Mouse (Mus musculus): ENCODE measurements at regions not wholly inside any gene's neighbourhood (a gene's known extent, or its start where the extent isn't known, plus 50 kb on each side); places are given as distances from the start of the nearest gene placed in this dataset.

DNA sequence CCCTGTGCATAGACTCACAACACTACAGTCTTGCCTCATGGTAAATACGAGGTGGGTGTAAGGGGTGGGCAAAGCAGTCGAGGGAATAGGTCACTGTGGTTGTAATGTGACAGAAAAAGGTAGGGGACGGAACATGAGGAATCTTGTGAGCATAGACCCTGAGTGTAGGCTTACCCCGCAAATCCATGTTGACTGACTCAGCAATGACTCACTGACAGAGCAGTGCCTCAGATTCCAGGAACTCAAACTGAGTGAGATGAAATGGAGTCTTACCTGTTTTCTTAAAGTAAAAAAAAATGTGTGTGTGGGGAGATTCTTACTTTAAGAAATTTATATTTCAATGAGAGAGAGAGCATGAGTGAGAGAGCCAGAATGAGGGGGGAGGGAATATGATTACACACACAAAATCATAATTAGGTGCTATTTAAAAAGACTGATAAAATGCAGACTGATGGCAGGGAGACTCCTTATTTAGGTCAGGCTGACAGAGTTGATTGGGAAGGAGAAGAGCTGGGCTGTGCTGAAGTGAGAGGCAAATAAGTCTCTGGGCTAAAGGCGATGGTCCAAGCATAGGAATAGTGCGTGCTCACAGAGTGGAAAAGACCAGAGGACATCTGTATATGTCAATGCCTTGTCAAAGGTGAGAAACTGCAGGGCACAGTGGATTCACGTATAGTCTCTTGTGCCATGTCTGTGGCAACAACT lies 631.0 kb upstream of the Fam160b2 start:
- Histone ChIP-seq H3K36me3 (ENCODE audit: control insufficient read depth, insufficient read depth, low read length) (no peaks in the 10 kb centered on the region), H3K4me3 (ENCODE audit: control insufficient read depth in 1 of 2, insufficient read depth in 1 of 2, low read depth in 1 of 2, low read length in 2 of 2) (no peak overlapping the region), H3K27ac (replicated peaks in 1 of 2; ENCODE audit: control insufficient read depth in 1 of 2, insufficient read depth in 1 of 2, low read depth in 2 of 2, low read length in 2 of 2) (no peak overlapping the region), H3K4me1 (ENCODE audit: control insufficient read depth in 2 of 2, insufficient read depth in 2 of 2, low read length in 2 of 2) (no peaks in the 10 kb centered on the region), H3K9ac (ENCODE audit: low read length) (no peak overlapping the region), H3K4me2 (ENCODE audit: low read length) (no peak overlapping the region), H3K27me3 (ENCODE audit: control insufficient read depth, insufficient read depth, low read length) (no peaks in the 10 kb centered on the region), H3K9me3 (ENCODE audit: control insufficient read depth, low read length) (no peaks in the 10 kb centered on the region)
- 75% methylated on average over 7 of the region's 7 CpGs for WGBS
- no peak for ATAC-seq (ENCODE audit: insufficient number of reproducible peaks, insufficient read depth, low FRiP score, low read depth)

DNA sequence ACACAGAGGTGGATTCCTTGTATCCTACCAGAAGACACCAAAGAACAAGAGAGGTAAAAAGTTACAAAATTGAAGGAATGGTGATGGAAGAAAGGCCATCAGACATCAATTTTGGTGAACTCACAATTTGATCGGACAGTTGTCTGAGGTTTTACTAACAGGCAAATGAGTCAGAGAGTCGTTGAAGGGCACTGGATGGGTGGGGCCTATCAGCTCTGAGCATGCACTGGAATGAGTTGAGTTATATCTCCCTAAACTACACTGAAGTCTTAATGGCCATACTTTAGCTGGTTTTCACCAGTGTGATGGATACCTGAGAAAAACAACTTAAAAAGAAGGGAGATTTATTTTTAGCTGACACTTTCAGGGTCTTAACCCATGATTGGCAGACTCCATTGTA lies 630.3 kb upstream of the Fam160b2 start:
- ATAC-seq (ENCODE audit: insufficient number of reproducible peaks, insufficient read depth, low FRiP score, low read depth): no peak
- WGBS: 82% methylated on average over 2 of the region's 2 CpGs
- no peaks in the 10 kb centered on the region for H3K27me3 ChIP-seq (ENCODE audit: control insufficient read depth, insufficient read depth, low read length)

DNA sequence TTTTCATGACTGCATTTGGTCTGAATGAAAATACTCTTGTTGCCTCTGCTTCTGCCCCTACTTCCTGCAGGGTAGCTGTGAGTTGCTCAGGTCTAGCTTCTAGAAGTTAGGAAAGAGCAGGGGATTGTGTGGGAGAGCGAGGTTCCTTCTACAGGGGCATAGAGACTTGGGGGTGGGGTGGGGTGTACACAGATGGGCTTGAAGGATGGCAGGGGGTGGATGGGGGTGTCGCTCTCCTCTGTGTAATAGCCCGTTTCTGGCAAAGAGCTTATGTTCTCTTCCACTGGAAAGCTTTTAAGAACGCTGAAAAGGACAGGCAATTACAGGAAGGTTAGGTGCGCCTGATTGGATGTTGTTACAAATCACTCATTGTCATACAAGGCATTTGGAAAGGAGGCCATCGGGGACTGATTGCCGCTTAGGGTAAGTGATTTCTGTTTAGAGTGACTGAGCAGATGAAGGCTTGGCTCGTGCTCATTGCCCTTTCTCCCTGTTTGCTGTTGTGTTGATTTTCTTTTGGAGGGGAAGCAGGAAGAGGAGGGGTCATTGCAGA lies 629.3 kb upstream of the Fam160b2 start:
- Histone ChIP-seq H3K4me2 (ENCODE audit: low read length) (no peak overlapping the region), H3K4me1 (ENCODE audit: control insufficient read depth in 2 of 2, insufficient read depth in 2 of 2, low read length in 2 of 2) (no peaks in the 10 kb centered on the region), H3K9me3 (ENCODE audit: control insufficient read depth, low read length) (no peaks in the 10 kb centered on the region), H3K9ac (ENCODE audit: low read length) (no peak overlapping the region), H3K27me3 (ENCODE audit: control insufficient read depth, insufficient read depth, low read length) (no peaks in the 10 kb centered on the region), H3K36me3 (ENCODE audit: control insufficient read depth, insufficient read depth, low read length) (no peaks in the 10 kb centered on the region), H3K27ac (replicated peaks in 1 of 2; ENCODE audit: control insufficient read depth in 1 of 2, insufficient read depth in 1 of 2, low read depth in 2 of 2, low read length in 2 of 2) (no peak overlapping the region), H3K4me3 (ENCODE audit: control insufficient read depth in 1 of 2, insufficient read depth in 1 of 2, low read depth in 1 of 2, low read length in 2 of 2) (no peak overlapping the region)
- no peak for ATAC-seq (ENCODE audit: insufficient number of reproducible peaks, insufficient read depth, low FRiP score, low read depth)
- WGBS: 85% methylated on average over 8 of the region's 8 CpGs

More for the DNA sequence above, 630.3 kb upstream of the Fam160b2 start:
- Histone ChIP-seq H3K4me2 (ENCODE audit: low read length) (no peak overlapping the region), H3K36me3 (ENCODE audit: control insufficient read depth, insufficient read depth, low read length) (no peaks in the 10 kb centered on the region), H3K9me3 (ENCODE audit: control insufficient read depth, low read length) (no peaks in the 10 kb centered on the region), H3K9ac (ENCODE audit: low read length) (no peak overlapping the region), H3K4me1 (ENCODE audit: control insufficient read depth in 2 of 2, insufficient read depth in 2 of 2, low read length in 2 of 2) (no peaks in the 10 kb centered on the region), H3K27ac (replicated peaks in 1 of 2; ENCODE audit: control insufficient read depth in 1 of 2, insufficient read depth in 1 of 2, low read depth in 2 of 2, low read length in 2 of 2) (no peak overlapping the region), H3K4me3 (ENCODE audit: control insufficient read depth in 1 of 2, insufficient read depth in 1 of 2, low read depth in 1 of 2, low read length in 2 of 2) (no peak overlapping the region)

DNA sequence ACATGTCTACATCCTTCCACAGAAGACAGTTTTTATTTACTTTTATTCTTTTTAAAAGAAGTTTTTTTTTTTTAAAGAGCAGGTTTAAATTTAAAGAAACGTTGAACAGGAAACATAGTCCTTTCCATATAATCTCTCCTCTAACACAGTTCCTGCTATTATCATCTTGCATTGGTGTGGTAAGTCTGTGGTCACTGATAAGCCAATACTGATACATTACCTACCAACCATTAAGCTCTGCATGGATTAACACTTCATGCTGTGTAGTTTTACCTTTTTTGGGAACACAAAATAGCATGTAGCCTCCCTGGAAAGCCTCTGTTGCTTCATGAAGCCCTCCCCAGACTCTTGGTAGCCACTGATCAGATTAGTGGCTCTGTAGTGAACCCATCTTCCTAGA lies 617.4 kb upstream of the Fam160b2 start:
- no peak overlapping the region for H3K9ac ChIP-seq (ENCODE audit: low read length)
- 49% methylated on average over 1 of the region's 1 CpGs for WGBS
- H3K27ac ChIP-seq (replicated peaks in 1 of 2; ENCODE audit: control insufficient read depth in 1 of 2, insufficient read depth in 1 of 2, low read depth in 2 of 2, low read length in 2 of 2): no peak overlapping the region
- H3K9me3 ChIP-seq (ENCODE audit: control insufficient read depth, low read length): no peaks in the 10 kb centered on the region
- no peak overlapping the region for H3K4me2 ChIP-seq (ENCODE audit: low read length)
- H3K4me1 ChIP-seq (ENCODE audit: control insufficient read depth in 2 of 2, insufficient read depth in 2 of 2, low read length in 2 of 2): no peaks in the 10 kb centered on the region
- H3K27me3 ChIP-seq (ENCODE audit: control insufficient read depth, insufficient read depth, low read length): no peaks in the 10 kb centered on the region
- ATAC-seq (ENCODE audit: insufficient number of reproducible peaks, insufficient read depth, low FRiP score, low read depth): no peak
- no peak overlapping the region for H3K4me3 ChIP-seq (ENCODE audit: control insufficient read depth in 1 of 2, insufficient read depth in 1 of 2, low read depth in 1 of 2, low read length in 2 of 2)
- no peaks in the 10 kb centered on the region for H3K36me3 ChIP-seq (ENCODE audit: control insufficient read depth, insufficient read depth, low read length)

DNA sequence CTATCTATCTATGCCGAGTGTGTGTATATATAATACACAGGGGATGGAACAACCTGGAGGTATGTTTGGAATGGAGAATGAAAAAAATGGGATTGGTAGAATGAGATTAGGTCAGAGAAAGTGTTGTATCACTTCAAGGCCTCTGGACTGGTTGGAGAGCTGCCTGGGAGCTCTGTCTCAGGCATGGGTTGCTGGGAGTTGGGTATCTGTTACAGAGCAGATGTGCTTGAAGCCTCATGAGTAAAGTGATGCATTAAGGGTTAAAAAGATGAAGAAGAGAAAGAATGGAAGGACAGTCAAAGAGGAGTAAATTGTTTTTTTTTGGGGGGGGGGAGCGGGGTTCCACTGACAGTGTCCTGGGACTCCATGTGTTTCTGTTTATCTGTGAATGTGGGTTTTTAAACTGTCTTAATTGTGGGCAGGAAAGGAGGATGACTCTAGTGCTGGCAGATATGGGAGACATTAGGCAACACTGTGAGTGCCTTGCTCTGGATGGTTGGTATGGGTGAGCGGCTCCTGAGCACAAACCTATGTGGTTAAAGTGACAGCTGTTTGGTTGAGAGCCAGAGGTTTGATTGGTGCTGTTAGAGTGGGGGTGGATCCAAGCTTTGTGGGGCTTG lies 611.8 kb upstream of the Fam160b2 start:
- Histone ChIP-seq H3K4me2 (ENCODE audit: low read length) (no peak overlapping the region), H3K4me1 (ENCODE audit: control insufficient read depth in 2 of 2, insufficient read depth in 2 of 2, low read length in 2 of 2) (no peaks in the 10 kb centered on the region), H3K27me3 (ENCODE audit: control insufficient read depth, insufficient read depth, low read length) (no peaks in the 10 kb centered on the region), H3K9ac (ENCODE audit: low read length) (no peak overlapping the region), H3K9me3 (ENCODE audit: control insufficient read depth, low read length) (no peaks in the 10 kb centered on the region), H3K36me3 (ENCODE audit: control insufficient read depth, insufficient read depth, low read length) (no peaks in the 10 kb centered on the region), H3K4me3 (ENCODE audit: control insufficient read depth in 1 of 2, insufficient read depth in 1 of 2, low read depth in 1 of 2, low read length in 2 of 2) (no peak overlapping the region), H3K27ac (replicated peaks in 1 of 2; ENCODE audit: control insufficient read depth in 1 of 2, insufficient read depth in 1 of 2, low read depth in 2 of 2, low read length in 2 of 2) (no peak overlapping the region)
- ATAC-seq (ENCODE audit: insufficient number of reproducible peaks, insufficient read depth, low FRiP score, low read depth): no peak
- 84% methylated on average over 3 of the region's 3 CpGs for WGBS

DNA sequence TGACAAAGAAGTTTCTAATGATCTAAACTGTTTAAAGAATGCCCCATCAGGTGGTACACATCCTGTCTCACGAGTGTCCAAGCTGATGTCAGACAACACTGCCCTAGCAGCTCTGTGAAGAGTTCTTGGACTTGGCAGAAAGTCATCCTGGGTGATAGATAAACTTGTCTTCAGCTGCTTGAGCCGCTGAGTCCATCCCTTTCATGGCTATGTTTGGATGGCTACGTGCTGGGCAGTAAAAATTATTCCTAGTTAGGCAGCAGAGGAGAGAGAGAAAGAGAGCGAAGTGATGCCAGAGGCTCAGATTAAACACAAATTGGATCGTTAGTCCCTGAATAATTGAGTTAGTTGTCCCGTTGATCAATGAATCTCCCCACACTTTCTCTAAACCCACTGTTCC lies 603.8 kb upstream of the Fam160b2 start:
- H3K4me3 ChIP-seq (ENCODE audit: control insufficient read depth in 1 of 2, insufficient read depth in 1 of 2, low read depth in 1 of 2, low read length in 2 of 2): no peak overlapping the region
- peaks cover 9 to 34% of the 10 kb centered on the region in 2 experiments for H3K4me1 ChIP-seq (ENCODE audit: control insufficient read depth in 2 of 2, insufficient read depth in 2 of 2, low read length in 2 of 2)
- H3K4me2 ChIP-seq (ENCODE audit: low read length): peak overlapping the region; percentile 28
- H3K36me3 ChIP-seq (ENCODE audit: control insufficient read depth, insufficient read depth, low read length): no peaks in the 10 kb centered on the region
- H3K9me3 ChIP-seq (ENCODE audit: control insufficient read depth, low read length): no peaks in the 10 kb centered on the region
- H3K27ac ChIP-seq (replicated peaks in 1 of 2; ENCODE audit: control insufficient read depth in 1 of 2, insufficient read depth in 1 of 2, low read depth in 2 of 2, low read length in 2 of 2): peak overlapping the region; percentile 51 to 66; a peak in 3 of 4 replicates
- 18% methylated on average over 6 of the region's 6 CpGs for WGBS
- no peaks in the 10 kb centered on the region for H3K27me3 ChIP-seq (ENCODE audit: control insufficient read depth, insufficient read depth, low read length)
- ATAC-seq (ENCODE audit: insufficient number of reproducible peaks, insufficient read depth, low FRiP score, low read depth): peak; percentile 69; the same call in 1 of the 2 replicates
- no peak overlapping the region for H3K9ac ChIP-seq (ENCODE audit: low read length)

DNA sequence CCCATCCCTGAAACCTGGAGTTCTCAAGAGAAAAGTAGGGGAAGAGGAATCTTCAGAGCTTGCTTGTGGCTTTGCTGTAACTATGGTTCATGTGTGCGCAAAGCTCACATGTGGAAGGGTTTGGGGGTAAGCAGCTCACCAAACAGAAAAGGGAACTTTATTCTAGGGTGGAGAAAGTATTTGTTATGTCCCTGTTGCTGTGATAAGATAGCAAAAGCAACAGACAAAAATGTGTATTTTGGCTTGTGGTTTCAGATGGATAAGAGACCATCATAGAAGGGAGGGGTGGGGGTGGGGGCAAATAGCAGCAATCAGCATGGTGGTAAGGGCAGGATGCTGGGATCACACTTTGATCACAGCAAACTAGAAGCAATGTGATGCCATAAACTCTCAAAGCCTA lies 601.3 kb upstream of the Fam160b2 start:
- no peak overlapping the region for H3K27ac ChIP-seq (replicated peaks in 1 of 2; ENCODE audit: control insufficient read depth in 1 of 2, insufficient read depth in 1 of 2, low read depth in 2 of 2, low read length in 2 of 2)
- no peak overlapping the region for H3K4me3 ChIP-seq (ENCODE audit: control insufficient read depth in 1 of 2, insufficient read depth in 1 of 2, low read depth in 1 of 2, low read length in 2 of 2)
- no peak overlapping the region for H3K9ac ChIP-seq (ENCODE audit: low read length)
- 97% methylated on average over 1 of the region's 1 CpGs for WGBS
- H3K4me2 ChIP-seq (ENCODE audit: low read length): no peak overlapping the region
- H3K27me3 ChIP-seq (ENCODE audit: control insufficient read depth, insufficient read depth, low read length): no peaks in the 10 kb centered on the region
- no peaks in the 10 kb centered on the region for H3K36me3 ChIP-seq (ENCODE audit: control insufficient read depth, insufficient read depth, low read length)
- peaks cover 9 to 34% of the 10 kb centered on the region in 2 experiments for H3K4me1 ChIP-seq (ENCODE audit: control insufficient read depth in 2 of 2, insufficient read depth in 2 of 2, low read length in 2 of 2)
- no peak for ATAC-seq (ENCODE audit: insufficient number of reproducible peaks, insufficient read depth, low FRiP score, low read depth)
- H3K9me3 ChIP-seq (ENCODE audit: control insufficient read depth, low read length): no peaks in the 10 kb centered on the region

Data from heart, embryonic 14.5 days (tissue).